Mouse (Mus musculus) cerebellum, adult 2 months (tissue): ENCODE measurements around the gene C1galt1c1.

ENCODE experiments used
- CTCF ChIP-seq: fragments of 200-500 bp; IDR thresholded peaks from 2 replicates; pipeline ENCODE4 v1.5.1; 2011; ENCODE audit warnings: low read depth, mild to moderate bottlenecking, control low read depth, low read length, moderate library complexity, borderline replicate concordance; ENCODE audit not compliant: insufficient read depth
- POLR2A ChIP-seq: fragments of 200-500 bp; IDR thresholded peaks from 2 replicates; pipeline ENCODE4 v1.6.1; 2011; ENCODE audit warnings: low read length, control low read depth, borderline replicate concordance; ENCODE audit not compliant: insufficient read depth

DNA sequence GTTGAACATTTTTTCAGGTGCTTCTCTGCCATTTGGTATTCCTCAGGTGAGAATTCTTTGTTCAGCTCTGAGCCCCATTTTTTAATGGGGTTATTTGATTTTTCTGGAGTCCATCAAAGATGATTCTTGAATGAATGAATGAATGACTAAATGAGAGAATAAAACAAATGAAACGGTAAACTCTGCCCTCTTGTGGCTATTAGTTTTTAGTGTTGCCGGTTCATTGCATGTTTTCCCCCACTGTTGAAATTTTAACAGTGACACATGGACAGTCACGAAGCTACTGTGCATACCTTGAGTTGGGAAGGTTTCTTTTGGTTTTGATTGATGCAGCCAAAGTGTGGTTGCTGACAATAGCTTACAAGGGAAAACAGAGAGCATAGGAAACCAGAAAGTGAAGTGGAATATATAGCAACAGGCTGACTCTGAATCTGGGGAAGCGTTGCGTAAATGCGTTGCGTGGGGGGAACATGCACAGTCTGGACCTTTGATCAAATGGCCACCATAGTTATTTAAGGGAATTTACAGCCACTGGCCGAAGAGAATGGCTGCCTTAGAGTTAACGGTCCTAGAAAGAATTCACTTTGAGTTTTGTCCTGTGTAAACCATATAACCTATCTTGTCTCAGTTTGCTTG, 15.6 kb upstream of the C1galt1c1 start:
- no peak for TF ChIP-seq POLR2A
- TF ChIP-seq CTCF = no peak
